Mouse (Mus musculus) limb, embryonic 11.5 days (tissue): ENCODE measurements at regions not wholly inside any gene's neighbourhood (a gene's known extent, or its start where the extent isn't known, plus 50 kb on each side); places are given as distances from the start of the nearest gene placed in this dataset.

Source experiments
- ATAC-seq: fragments of 200-750 bp; cut with Nextera tagmentation; 2 replicates; pipeline ENCODE4 v1.8.0; 2017; ENCODE audit warnings: low read depth; ENCODE audit not compliant: insufficient number of reproducible peaks, low FRiP score, low TSS enrichment
- DNase-seq: peaks from one replicate; pipeline ENCODE4 v3.0.0-alpha.2; 2015; ENCODE audit warnings: low spot score
- H3K27ac ChIP-seq: fragments of 300-500 bp; sonication (generic); replicated peaks from 2 replicates; pipeline ENCODE4 v1.5.1; 2014; ENCODE audit warnings: low read depth, mild to moderate bottlenecking, low read length
- H3K27me3 ChIP-seq: fragments of 300-500 bp; sonication (generic); 2 replicates; pipeline ENCODE4 v1.6.1; 2014; ENCODE audit warnings: mild to moderate bottlenecking, low read length, mixed read lengths; ENCODE audit not compliant: control insufficient read depth, insufficient read depth
- H3K36me3 ChIP-seq: fragments of 300-500 bp; sonication (generic); 2 replicates; pipeline ENCODE4 v1.6.1; 2014; ENCODE audit warnings: mild to moderate bottlenecking, low read length, moderate library complexity, mixed read lengths; ENCODE audit not compliant: control insufficient read depth, insufficient read depth
- H3K4me1 ChIP-seq: fragments of 300-500 bp; sonication (generic); 2 replicates; pipeline ENCODE4 v1.6.1; 2014; ENCODE audit warnings: low read length, mixed read lengths; ENCODE audit not compliant: control insufficient read depth, insufficient read depth
- H3K4me2 ChIP-seq: fragments of 300-500 bp; sonication (generic); 2 replicates; pipeline ENCODE4 v1.6.1; 2014; ENCODE audit warnings: low read depth, mild to moderate bottlenecking, moderate library complexity; ENCODE audit not compliant: severe bottlenecking
- H3K4me3 ChIP-seq: fragments of 300-500 bp; sonication (generic); 2 replicates; pipeline ENCODE4 v1.5.1; 2014; ENCODE audit warnings: low read depth, low read length
- H3K9ac ChIP-seq: fragments of 300-500 bp; sonication (generic); 2 replicates; pipeline ENCODE4 v1.6.1; 2014; ENCODE audit warnings: mild to moderate bottlenecking, low read length
- H3K9me3 ChIP-seq: fragments of 300-500 bp; sonication (generic); 2 replicates; pipeline ENCODE4 v1.6.1; 2016; ENCODE audit warnings: low read length; ENCODE audit not compliant: control insufficient read depth
- WGBS: fragments of 180-500 bp; shearing (Covaris S2); extraction: QIAGEN DNeasy Blood & Tissue Kit; methylation state at CpG from one replicate; pipeline ENCODE4 v1.1.7; 2014; 5-methylcytosine and 5-hydroxymethylcytosine counted together

DNA sequence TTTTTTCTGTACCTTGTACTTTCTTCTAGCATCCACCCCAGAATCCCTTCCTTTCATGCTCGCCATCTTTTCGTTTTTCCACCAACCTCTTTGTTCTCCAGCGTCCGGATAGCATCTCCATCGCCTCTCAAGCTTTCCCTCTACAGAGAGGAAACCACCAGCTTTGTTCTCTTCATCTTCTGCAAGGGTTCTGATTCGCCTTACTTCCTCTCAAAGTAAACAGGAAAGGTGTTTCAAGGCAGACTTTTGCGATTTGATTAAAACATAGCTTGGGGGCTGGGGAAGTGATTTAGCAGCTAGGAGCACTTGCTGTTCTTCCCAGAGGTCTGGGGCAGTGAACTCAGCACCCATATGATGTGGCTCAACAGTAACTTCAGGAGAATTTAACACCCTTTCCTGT lies 71.4 kb downstream of the Emp1 start:
- H3K9ac ChIP-seq, result no peak overlapping the region
- H3K4me2 ChIP-seq, result no peak overlapping the region
- DNase-seq (no peak), ATAC-seq (no peak)
- H3K27me3 ChIP-seq, result no peaks in the 10 kb centered on the region
- no peaks in the 10 kb centered on the region for H3K36me3 ChIP-seq
- H3K9me3 ChIP-seq, result no peaks in the 10 kb centered on the region
- no peaks in the 10 kb centered on the region for H3K4me1 ChIP-seq
- no peak overlapping the region for H3K27ac ChIP-seq
- WGBS, result 79% methylated on average over 7 of the region's 7 CpGs
- no peak overlapping the region for H3K4me3 ChIP-seq

DNA sequence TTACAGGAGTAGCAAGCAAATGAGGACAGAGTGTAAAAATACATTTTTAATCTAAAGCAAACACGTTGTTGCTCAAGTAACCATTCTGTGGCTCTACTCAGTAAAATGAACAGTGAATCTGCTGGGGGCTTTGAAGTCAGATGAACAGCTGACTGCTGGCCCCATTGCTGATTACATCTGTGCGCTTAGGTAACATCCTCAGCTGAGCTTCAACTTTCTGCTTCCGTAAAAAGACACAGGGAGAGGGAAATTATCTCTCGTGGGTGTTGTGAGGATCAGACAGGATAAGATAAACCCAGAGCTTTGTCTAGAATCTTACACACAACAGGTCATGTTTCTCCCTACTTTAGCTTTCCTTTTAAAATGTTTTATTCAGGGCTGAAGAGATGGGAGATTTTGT lies 74.0 kb downstream of the Emp1 start:
- WGBS, result 87% methylated on average over 4 of the region's 4 CpGs
- no peak overlapping the region for H3K4me3 ChIP-seq
- H3K4me1 ChIP-seq, result no peaks in the 10 kb centered on the region

DNA sequence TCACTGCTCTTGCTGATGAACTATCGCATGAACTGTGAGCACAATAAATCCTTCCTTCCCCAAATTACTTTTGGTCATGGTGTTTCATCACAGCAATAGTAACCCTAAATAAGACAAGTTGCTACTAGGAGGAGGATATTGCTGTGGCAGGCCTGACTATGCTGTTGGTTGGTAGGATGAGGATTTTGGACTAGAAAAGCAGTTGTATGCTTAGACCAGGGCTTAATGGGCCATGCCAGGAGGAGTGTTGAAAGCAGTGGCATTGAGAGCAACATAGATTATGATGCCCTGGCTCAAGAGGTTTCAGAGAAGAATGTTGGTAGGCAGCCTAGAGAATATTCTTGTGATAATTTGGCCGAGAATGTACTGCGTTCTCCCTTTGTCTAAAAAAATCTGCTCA lies 75.9 kb downstream of the Emp1 start:
- Histone ChIP-seq H3K9me3 (no peaks in the 10 kb centered on the region), H3K27ac (no peak overlapping the region), H3K4me3 (no peak overlapping the region), H3K4me2 (no peak overlapping the region), H3K36me3 (no peaks in the 10 kb centered on the region), H3K27me3 (no peaks in the 10 kb centered on the region), H3K4me1 (no peaks in the 10 kb centered on the region; the same call in 1 of the 2 replicates), H3K9ac (no peak overlapping the region)
- DNase-seq (no peak), ATAC-seq (no peak)
- WGBS, result 91% methylated on average over 3 of the region's 3 CpGs

More for the DNA sequence above, 74.0 kb downstream of the Emp1 start:
- no peaks in the 10 kb centered on the region for H3K36me3 ChIP-seq
- ATAC-seq (no peak), DNase-seq (no peak)
- H3K9me3 ChIP-seq, result no peaks in the 10 kb centered on the region
- H3K9ac ChIP-seq, result no peak overlapping the region
- H3K4me2 ChIP-seq, result no peak overlapping the region
- no peak overlapping the region for H3K27ac ChIP-seq
- no peaks in the 10 kb centered on the region for H3K27me3 ChIP-seq

DNA sequence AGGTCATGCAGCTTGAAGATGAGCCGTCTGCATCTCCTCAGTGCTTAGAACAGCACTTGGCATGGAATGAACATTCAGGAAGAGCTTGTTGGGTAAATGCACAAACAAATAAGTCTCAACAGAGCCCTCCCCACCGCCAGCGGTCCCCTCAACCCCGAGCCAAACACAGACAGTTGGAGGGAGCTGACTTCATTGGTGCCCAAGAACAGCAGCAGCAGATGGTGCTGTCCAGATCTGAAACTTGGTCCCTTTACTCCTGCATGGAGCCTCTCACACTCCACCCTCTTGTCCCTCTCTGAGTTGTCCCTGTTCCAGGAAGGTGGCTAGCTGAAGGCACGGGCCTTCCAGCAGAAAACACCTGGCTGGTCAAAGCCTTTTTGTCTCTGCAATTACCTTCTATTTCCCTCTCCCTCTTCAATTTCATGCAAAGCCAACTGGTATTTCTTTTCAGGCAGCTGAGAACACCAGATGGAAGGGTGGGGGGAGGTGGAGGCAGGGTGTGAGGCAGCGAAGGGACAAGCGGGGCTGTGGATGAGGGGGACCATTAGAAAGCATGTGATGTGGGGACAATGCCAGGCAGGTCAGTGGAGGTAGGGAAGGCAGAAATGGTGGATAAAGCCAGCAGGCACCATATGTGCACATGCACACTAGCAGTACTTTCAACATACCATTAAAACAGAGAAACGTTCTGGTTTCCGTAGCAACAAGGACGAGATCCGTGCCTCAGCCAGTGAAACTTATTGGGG lies 79.0 kb downstream of the Emp1 start:
- no peak overlapping the region for H3K27ac ChIP-seq
- 66% methylated on average over 11 of the region's 11 CpGs for WGBS
- no peak overlapping the region for H3K9ac ChIP-seq
- H3K4me1 ChIP-seq, result peaks cover 3% of the 10 kb centered on the region; the same call in 1 of the 2 replicates
- no peaks in the 10 kb centered on the region for H3K36me3 ChIP-seq
- DNase-seq (peak; percentile 23), ATAC-seq (no peak)
- H3K27me3 ChIP-seq, result no peaks in the 10 kb centered on the region
- no peak overlapping the region for H3K4me2 ChIP-seq
- H3K9me3 ChIP-seq, result no peaks in the 10 kb centered on the region
- H3K4me3 ChIP-seq, result no peak overlapping the region

DNA sequence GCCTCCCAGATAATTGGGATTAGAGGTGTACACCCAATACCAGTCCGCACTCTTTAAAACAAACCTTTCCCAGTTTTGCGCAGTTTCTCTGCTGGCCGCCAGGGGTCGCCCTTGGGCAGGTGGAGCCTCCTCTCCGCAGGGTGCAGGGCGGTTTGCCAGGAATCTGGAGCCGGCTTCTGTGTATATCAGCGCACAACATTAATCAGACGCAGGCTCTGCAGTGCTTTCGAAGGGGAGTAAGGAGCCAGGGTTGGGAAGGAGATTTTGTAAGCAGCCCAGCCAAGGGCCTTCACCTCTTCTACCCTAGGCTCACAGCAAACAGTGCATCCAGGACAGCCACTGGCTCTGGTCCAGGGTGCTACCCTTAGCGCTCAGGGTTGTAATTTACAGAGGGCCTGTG lies 82.3 kb downstream of the Emp1 start:
- H3K4me3 ChIP-seq, result no peak overlapping the region
- H3K27ac ChIP-seq, result no peak overlapping the region
- H3K4me2 ChIP-seq, result peak overlapping the region; percentile 20; the same call in 1 of the 2 replicates
- no peaks in the 10 kb centered on the region for H3K36me3 ChIP-seq
- DNase-seq, result peak; percentile 86
- no peaks in the 10 kb centered on the region for H3K9me3 ChIP-seq
- 0 out of 2 replicates have a peak overlapping the region, but pooled peaks have one; percentile 4 for H3K9ac ChIP-seq
- peaks cover 3% of the 10 kb centered on the region; the same call in 1 of the 2 replicates for H3K4me1 ChIP-seq
- ATAC-seq, result peak; percentile 91
- H3K27me3 ChIP-seq, result no peaks in the 10 kb centered on the region
- 3% methylated on average over 11 of the region's 11 CpGs for WGBS

DNA sequence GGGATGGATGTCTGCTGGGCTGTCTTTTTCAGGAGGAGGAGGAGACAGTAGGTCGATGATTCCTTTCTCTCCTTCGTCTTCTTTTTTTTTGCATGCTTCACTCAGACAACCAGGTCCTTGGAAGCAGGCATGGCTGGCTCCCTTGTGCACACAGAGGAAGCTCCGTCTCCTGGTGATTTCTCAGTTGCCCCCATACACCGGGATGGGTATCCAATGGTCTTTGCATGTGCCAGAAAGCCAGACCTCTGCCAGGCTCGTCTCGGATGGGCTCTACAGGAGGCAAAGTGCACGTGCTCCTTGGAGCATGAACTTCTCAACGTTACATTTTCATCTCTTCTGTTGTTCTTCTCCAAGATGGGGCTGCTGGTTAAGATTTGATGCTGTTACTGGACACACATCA lies 82.7 kb downstream of the Emp1 start:
- DNase-seq (peak; percentile 28), ATAC-seq (no peak)
- H3K36me3 ChIP-seq, result no peaks in the 10 kb centered on the region
- peak overlapping the region; percentile 20; the same call in 1 of the 2 replicates for H3K4me2 ChIP-seq
- no peaks in the 10 kb centered on the region for H3K27me3 ChIP-seq
- H3K4me3 ChIP-seq, result no peak overlapping the region
- 39% methylated on average over 8 of the region's 8 CpGs for WGBS
- H3K27ac ChIP-seq, result no peak overlapping the region
- H3K9me3 ChIP-seq, result no peaks in the 10 kb centered on the region
- no peak overlapping the region for H3K9ac ChIP-seq
- peaks cover 3% of the 10 kb centered on the region; the same call in 1 of the 2 replicates for H3K4me1 ChIP-seq

DNA sequence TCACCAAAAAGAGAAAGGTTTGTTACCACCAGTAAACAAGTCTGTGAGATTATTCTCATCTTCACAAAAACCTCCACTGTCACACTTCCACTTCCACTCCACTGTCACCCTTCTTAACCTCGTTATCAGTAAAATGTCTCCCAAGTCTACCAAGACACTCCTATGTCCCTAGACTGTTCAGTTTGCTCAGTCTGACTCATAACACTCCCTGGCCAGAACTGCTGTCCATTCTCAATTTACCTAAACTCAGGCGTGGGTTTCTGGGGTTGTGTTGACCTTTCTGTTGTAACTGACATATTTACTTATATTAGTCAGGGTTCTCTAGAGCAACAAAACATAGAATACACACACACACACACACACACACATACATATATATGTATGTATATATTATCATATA lies 85.5 kb downstream of the Emp1 start:
- no peak for ATAC-seq
- H3K27me3 ChIP-seq, result no peaks in the 10 kb centered on the region
- 82% methylated on average over 2 of the region's 2 CpGs for WGBS

DNA sequence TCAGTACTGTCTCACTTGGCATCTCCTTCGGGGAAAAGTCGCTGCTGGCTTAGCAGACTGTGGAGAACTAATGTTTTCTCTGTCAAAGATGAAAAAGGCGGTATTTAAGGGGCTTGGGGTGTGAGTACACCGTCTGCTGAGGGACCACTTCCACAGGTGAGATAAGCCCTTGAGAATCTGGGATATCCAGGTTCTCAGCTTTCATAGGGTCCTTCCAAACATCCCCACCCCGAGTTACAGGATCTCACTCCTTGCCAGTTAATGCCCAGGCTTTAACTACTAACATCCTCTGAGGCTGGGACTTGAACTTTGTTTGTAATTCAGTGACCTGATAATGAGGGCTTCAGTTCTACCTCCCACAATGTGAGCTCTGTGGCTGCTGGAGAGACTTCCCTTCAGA lies 86.9 kb downstream of the Emp1 start:
- 0 out of 2 replicates have a peak, but pooled peaks cover 3% of the 10 kb centered on the region for H3K4me1 ChIP-seq
- no peaks in the 10 kb centered on the region for H3K27me3 ChIP-seq
- H3K9me3 ChIP-seq, result no peaks in the 10 kb centered on the region
- WGBS, result 71% methylated on average over 5 of the region's 5 CpGs
- no peak overlapping the region for H3K4me2 ChIP-seq
- no peak overlapping the region for H3K9ac ChIP-seq
- no peak for ATAC-seq
- no peak overlapping the region for H3K27ac ChIP-seq
- H3K36me3 ChIP-seq, result no peaks in the 10 kb centered on the region
- DNase-seq, result no peak
- H3K4me3 ChIP-seq, result no peak overlapping the region

More for the DNA sequence above, 85.5 kb downstream of the Emp1 start:
- Histone ChIP-seq H3K4me2 (no peak overlapping the region), H3K27ac (no peak overlapping the region), H3K36me3 (no peaks in the 10 kb centered on the region), H3K4me1 (0 out of 2 replicates have a peak, but pooled peaks cover 3% of the 10 kb centered on the region), H3K9ac (no peak overlapping the region), H3K9me3 (no peaks in the 10 kb centered on the region), H3K4me3 (no peak overlapping the region)
- DNase-seq, result no peak
